Mouse (Mus musculus): ENCODE results near the gene Adamts2. TPM values are rescaled to one million over a fixed set of nuclear protein-coding genes. Genes with fewer than 3 reads are reported as not detected.

Adamts2 gene
- polyA plus RNA-seq, 1 experiment from 2014 or later, result 0.41 TPM

DNA sequence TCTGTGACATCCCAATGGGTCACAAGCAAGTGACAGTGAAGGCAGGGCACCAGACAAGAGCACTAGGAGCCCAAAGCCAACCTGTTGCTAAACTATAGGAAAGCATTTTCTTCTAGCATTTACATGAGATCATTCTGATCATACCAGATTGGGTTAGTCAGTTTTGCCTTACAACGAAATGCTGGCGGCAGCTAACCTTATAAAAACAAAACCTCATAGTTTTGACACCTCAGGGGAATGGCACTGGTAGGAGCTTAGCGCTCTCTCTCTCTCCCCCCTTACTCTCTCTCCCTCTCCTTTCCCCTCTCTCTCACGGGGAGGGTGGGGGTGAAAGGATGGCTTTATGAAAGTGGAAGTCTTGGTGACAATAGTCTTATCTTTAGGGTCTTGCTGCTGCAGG is 123.7 kb downstream of the Adamts2 start:
- DNase-seq (ENCODE audit: low spot score), result no peak
- 74% methylated on average over 4 of the region's 4 CpGs for WGBS
- Histone ChIP-seq H3K4me3 (no peak overlapping the region), H3K27ac (replicated peaks) (no peak overlapping the region), H3K36me3 (no peaks in the 10 kb centered on the region), H3K27me3 (ENCODE audit: low read depth, poor library complexity, severe bottlenecking) (no peaks in the 10 kb centered on the region), H3K9me3 (replicated peaks) (no peaks in the 10 kb centered on the region; the same call in 1 of the 2 replicates), H3K4me1 (peaks cover 4% of the 10 kb centered on the region; the same call in 1 of the 2 replicates)

- H3K4me3 ChIP-seq, result no peak overlapping the region
- H3K9me3 ChIP-seq (replicated peaks), result no peaks in the 10 kb centered on the region; the same call in 1 of the 2 replicates
- no peaks in the 10 kb centered on the region for H3K27me3 ChIP-seq (ENCODE audit: low read depth, poor library complexity, severe bottlenecking)
- 88% methylated on average over 5 of the region's 5 CpGs for WGBS
- no peak for DNase-seq (ENCODE audit: low spot score)
- H3K36me3 ChIP-seq, result no peaks in the 10 kb centered on the region
- H3K4me1 ChIP-seq, result no peaks in the 10 kb centered on the region
- H3K27ac ChIP-seq (replicated peaks), result no peak overlapping the region
Measured at GRCm38 (mm10) chr11:50726035-50726434, 124.2 kb downstream of the Adamts2 start.

GRCm38 (mm10) chr11:50733146-50733545 is 131.3 kb downstream of the Adamts2 start:
- no peak for DNase-seq (ENCODE audit: low spot score)
- Histone ChIP-seq H3K27me3 (ENCODE audit: low read depth, poor library complexity, severe bottlenecking) (no peaks in the 10 kb centered on the region), H3K36me3 (no peaks in the 10 kb centered on the region), H3K4me3 (no peak overlapping the region), H3K9me3 (replicated peaks) (no peaks in the 10 kb centered on the region), H3K27ac (replicated peaks) (no peak overlapping the region), H3K4me1 (no peaks in the 10 kb centered on the region)
- 63% methylated on average over 3 of the region's 3 CpGs for whole genome bisulfite sequencing

DNA sequence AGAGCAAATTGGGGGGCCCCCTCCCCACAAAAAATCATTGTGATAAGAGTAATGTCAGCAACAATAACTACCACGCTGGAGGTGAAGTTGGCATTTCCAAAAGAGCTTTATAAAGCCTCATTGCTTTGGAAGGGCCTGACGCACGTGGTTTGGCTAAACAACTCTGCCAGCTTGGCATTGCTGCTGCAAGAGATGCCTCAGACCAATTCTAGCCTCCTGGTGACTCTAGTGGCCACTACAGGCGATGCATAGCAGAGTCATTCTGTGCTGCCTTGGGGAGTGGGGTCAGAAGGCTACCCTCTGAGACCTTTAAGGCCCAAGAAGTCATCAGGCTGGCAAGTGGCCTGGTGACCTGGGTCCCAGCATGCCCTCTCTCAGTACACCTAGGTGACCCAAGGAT is 132.2 kb downstream of the Adamts2 start:
- WGBS, result 75% methylated on average over 4 of the region's 4 CpGs
- Histone ChIP-seq H3K9me3 (replicated peaks) (no peaks in the 10 kb centered on the region), H3K4me1 (no peaks in the 10 kb centered on the region), H3K36me3 (no peaks in the 10 kb centered on the region), H3K27ac (replicated peaks) (no peak overlapping the region), H3K27me3 (ENCODE audit: low read depth, poor library complexity, severe bottlenecking) (no peaks in the 10 kb centered on the region), H3K4me3 (no peak overlapping the region)
- no peak for DNase-seq (ENCODE audit: low spot score)

DNA sequence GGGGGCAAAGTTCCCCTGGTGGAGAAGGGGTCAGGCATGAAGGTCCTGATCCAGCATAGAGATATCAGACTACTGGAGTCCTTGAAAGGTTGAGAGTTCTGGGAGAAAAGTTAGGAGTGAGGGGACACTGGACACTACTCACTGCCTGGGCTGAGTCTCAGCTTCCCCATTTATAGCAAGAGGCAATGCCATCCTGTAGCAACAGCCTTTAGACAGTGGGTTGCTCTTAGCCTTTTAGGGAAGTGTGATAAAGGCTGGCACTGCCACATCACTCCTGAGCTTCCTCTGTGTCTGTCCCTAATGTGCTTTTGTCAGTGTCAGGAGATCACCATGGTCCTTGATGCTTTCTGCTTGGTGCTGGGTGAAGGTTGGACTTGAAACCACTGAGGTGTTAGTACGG is 134.7 kb downstream of the Adamts2 start:
- H3K4me3 ChIP-seq, result no peak overlapping the region
- no peaks in the 10 kb centered on the region for H3K27me3 ChIP-seq (ENCODE audit: low read depth, poor library complexity, severe bottlenecking)
- DNase-seq (ENCODE audit: low spot score), result no peak
- WGBS, result 97% methylated on average over 1 of the region's 1 CpGs
- no peaks in the 10 kb centered on the region for H3K4me1 ChIP-seq
- H3K36me3 ChIP-seq, result no peaks in the 10 kb centered on the region
- H3K27ac ChIP-seq (replicated peaks), result no peak overlapping the region
- H3K9me3 ChIP-seq (replicated peaks), result no peaks in the 10 kb centered on the region

GRCm38 (mm10) chr11:50738436-50738835 is 136.6 kb downstream of the Adamts2 start:
- H3K4me1 ChIP-seq, result no peaks in the 10 kb centered on the region
- no peaks in the 10 kb centered on the region for H3K36me3 ChIP-seq
- no peak for DNase-seq (ENCODE audit: low spot score)
- no peaks in the 10 kb centered on the region for H3K9me3 ChIP-seq (replicated peaks)
- no peak overlapping the region for H3K4me3 ChIP-seq
- H3K27ac ChIP-seq (replicated peaks), result no peak overlapping the region
- no peaks in the 10 kb centered on the region for H3K27me3 ChIP-seq (ENCODE audit: low read depth, poor library complexity, severe bottlenecking)
- 97% methylated on average over 1 of the region's 1 CpGs for WGBS

GRCm38 (mm10) chr11:50739453-50739852 is 137.6 kb downstream of the Adamts2 start:
- no peaks in the 10 kb centered on the region for H3K9me3 ChIP-seq (replicated peaks)
- no peak overlapping the region for H3K4me3 ChIP-seq
- 65% methylated on average over 10 of the region's 10 CpGs for WGBS
- H3K27ac ChIP-seq (replicated peaks), result no peak overlapping the region
- DNase-seq (ENCODE audit: low spot score), result no peak
- H3K27me3 ChIP-seq (ENCODE audit: low read depth, poor library complexity, severe bottlenecking), result no peaks in the 10 kb centered on the region
- no peaks in the 10 kb centered on the region for H3K4me1 ChIP-seq
- H3K36me3 ChIP-seq, result no peaks in the 10 kb centered on the region

GRCm38 (mm10) chr11:50742146-50742545 is 140.3 kb downstream of the Adamts2 start:
- Histone ChIP-seq H3K27ac (replicated peaks) (no peak overlapping the region), H3K9me3 (replicated peaks) (no peaks in the 10 kb centered on the region), H3K4me3 (no peak overlapping the region), H3K36me3 (no peaks in the 10 kb centered on the region), H3K27me3 (ENCODE audit: low read depth, poor library complexity, severe bottlenecking) (no peaks in the 10 kb centered on the region), H3K4me1 (no peaks in the 10 kb centered on the region)
- DNase-seq (ENCODE audit: low spot score), result no peak
- WGBS, result 75% methylated on average over 1 of the region's 1 CpGs

DNA sequence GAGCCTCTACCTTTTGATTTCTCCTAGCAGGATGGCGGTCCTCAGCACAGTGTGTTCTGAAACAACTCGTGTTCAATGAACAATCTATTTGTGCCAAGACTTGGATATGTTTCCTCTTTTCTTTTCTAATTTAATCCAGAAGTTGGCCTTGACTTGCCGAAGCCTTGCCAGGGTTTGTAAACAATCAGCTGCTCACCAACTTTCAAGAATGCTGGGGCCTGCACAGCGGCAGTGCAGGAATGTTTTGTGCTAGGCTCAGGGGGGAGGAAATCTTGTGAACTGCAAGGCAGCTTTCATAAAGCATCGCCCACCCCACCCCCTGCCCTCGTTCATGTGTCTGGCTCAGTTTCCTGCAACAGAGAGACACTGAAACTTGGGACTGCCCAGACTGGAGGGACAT is 143.1 kb downstream of the Adamts2 start:
- no peak overlapping the region for H3K4me3 ChIP-seq
- no peaks in the 10 kb centered on the region for H3K4me1 ChIP-seq
- H3K27ac ChIP-seq (replicated peaks), result no peak overlapping the region
- WGBS, result 69% methylated on average over 6 of the region's 6 CpGs
- no peak for DNase-seq (ENCODE audit: low spot score)
- no peaks in the 10 kb centered on the region for H3K9me3 ChIP-seq (replicated peaks)
- H3K36me3 ChIP-seq, result no peaks in the 10 kb centered on the region
- H3K27me3 ChIP-seq (ENCODE audit: low read depth, poor library complexity, severe bottlenecking), result no peaks in the 10 kb centered on the region

DNA sequence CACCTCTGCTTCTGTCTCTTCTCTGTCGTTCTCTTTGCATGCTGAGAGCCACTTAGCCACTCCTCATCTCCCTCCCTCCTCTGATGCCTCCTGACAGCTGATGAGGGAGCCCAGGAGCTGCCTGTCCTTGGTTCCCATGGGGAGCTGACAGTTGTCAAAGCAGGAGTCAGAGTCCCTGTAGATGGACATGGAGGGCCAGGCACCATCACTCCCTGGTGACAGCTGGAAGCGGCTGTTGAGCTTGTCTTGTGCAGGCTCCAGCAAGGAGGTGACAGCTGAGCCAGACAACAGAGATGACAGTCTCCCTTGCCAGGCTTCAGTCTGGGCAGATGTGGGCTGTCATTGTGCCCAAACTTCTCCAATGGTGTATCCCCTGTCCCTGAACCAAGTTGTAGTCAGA is 144.6 kb downstream of the Adamts2 start:
- H3K9me3 ChIP-seq (replicated peaks), result no peaks in the 10 kb centered on the region
- no peak overlapping the region for H3K27ac ChIP-seq (replicated peaks)
- peaks cover 11% of the 10 kb centered on the region for H3K4me1 ChIP-seq
- H3K36me3 ChIP-seq, result no peaks in the 10 kb centered on the region
- no peak overlapping the region for H3K4me3 ChIP-seq
- WGBS, result 64% methylated on average over 2 of the region's 2 CpGs
- H3K27me3 ChIP-seq (ENCODE audit: low read depth, poor library complexity, severe bottlenecking), result no peaks in the 10 kb centered on the region
- no peak for DNase-seq (ENCODE audit: low spot score)

- no peaks in the 10 kb centered on the region for H3K27me3 ChIP-seq (ENCODE audit: low read depth, poor library complexity, severe bottlenecking)
- no peaks in the 10 kb centered on the region for H3K9me3 ChIP-seq (replicated peaks)
- no peaks in the 10 kb centered on the region for H3K36me3 ChIP-seq
- WGBS, result 34% methylated on average over 7 of the region's 7 CpGs
- no peak for DNase-seq (ENCODE audit: low spot score)
- peaks cover 12% of the 10 kb centered on the region for H3K4me1 ChIP-seq
- no peak overlapping the region for H3K4me3 ChIP-seq
- H3K27ac ChIP-seq (replicated peaks), result 0 out of 2 replicates have a peak overlapping the region, but pooled peaks have one; percentile 38
Measured at GRCm38 (mm10) chr11:50750983-50751585, 149.2 kb downstream of the Adamts2 start.

GRCm38 (mm10) chr11:50757741-50758140 is 155.9 kb downstream of the Adamts2 start:
- DNase-seq (ENCODE audit: low spot score), result peak; percentile 16
- WGBS, result 52% methylated on average over 4 of the region's 4 CpGs
- H3K27ac ChIP-seq (replicated peaks), result no peak overlapping the region
- no peaks in the 10 kb centered on the region for H3K9me3 ChIP-seq (replicated peaks)
- H3K36me3 ChIP-seq, result no peaks in the 10 kb centered on the region
- H3K4me1 ChIP-seq, result no peaks in the 10 kb centered on the region
- H3K27me3 ChIP-seq (ENCODE audit: low read depth, poor library complexity, severe bottlenecking), result no peaks in the 10 kb centered on the region
- H3K4me3 ChIP-seq, result no peak overlapping the region

GRCm38 (mm10) chr11:50766461-50766860 is 164.6 kb downstream of the Adamts2 start:
- WGBS, result 90% methylated on average over 7 of the region's 7 CpGs
- Histone ChIP-seq H3K4me1 (peaks cover 10% of the 10 kb centered on the region), H3K27me3 (ENCODE audit: low read depth, poor library complexity, severe bottlenecking) (no peaks in the 10 kb centered on the region), H3K9me3 (replicated peaks) (no peaks in the 10 kb centered on the region), H3K27ac (replicated peaks) (no peak overlapping the region), H3K36me3 (no peaks in the 10 kb centered on the region), H3K4me3 (no peak overlapping the region)
- DNase-seq (ENCODE audit: low spot score), result no peak

GRCm38 (mm10) chr11:50767039-50767438 is 165.2 kb downstream of the Adamts2 start:
- no peaks in the 10 kb centered on the region for H3K9me3 ChIP-seq (replicated peaks)
- H3K4me1 ChIP-seq, result peaks cover 10% of the 10 kb centered on the region
- 19% methylated on average over 4 of the region's 4 CpGs for WGBS
- DNase-seq (ENCODE audit: low spot score), result peak; percentile 24
- H3K27ac ChIP-seq (replicated peaks), result no peak overlapping the region
- H3K36me3 ChIP-seq, result no peaks in the 10 kb centered on the region
- no peak overlapping the region for H3K4me3 ChIP-seq
- no peaks in the 10 kb centered on the region for H3K27me3 ChIP-seq (ENCODE audit: low read depth, poor library complexity, severe bottlenecking)

Measured in midbrain, embryonic 10.5 days (tissue).